Mouse (Mus musculus): ENCODE measurements around the gene Neu1.
A peak's percentile ranks its signal among the peaks of the same experiment; 100 is the strongest.
"Not testable (repeated sequence)": the region's sequence is repeated elsewhere in the genome, so short reads cannot be mapped to it uniquely, and the experiment has no call there.

The Neu1 gene

DNA sequence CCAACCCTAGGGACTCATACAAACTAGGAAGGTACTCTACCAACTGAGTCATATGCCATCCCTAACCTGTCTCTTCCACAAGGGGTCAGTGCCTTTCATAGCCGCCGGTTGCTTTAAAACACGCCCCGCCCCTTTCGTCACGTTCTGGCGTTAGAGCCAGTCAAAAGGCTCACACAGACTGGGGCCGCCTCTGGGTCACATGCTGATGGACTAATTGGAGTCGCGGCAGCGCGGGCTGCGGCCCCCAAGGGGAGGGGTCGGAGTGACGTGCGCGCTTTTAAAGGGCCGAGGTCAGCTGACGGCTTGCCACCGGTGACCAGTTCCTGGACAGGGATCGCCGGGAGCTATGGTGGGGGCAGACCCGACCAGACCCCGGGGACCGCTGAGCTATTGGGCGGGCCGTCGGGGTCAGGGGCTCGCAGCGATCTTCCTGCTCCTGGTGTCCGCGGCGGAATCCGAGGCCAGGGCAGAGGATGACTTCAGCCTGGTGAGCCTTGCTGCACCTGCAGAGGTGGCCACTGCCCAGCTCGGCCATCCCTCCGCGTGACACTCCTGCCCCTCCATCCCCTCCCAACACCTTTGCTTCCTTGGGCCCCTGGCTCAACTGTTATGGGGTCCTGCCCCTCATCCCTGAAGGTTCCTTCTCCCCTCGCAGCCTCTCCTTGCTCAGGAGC is at the start of gene Neu1:
Gene Neu1 (plus strand): TSS at position 193 of the 674 bp plus-strand sequence.
- DNase-seq, result peak; percentile 98

DNA sequence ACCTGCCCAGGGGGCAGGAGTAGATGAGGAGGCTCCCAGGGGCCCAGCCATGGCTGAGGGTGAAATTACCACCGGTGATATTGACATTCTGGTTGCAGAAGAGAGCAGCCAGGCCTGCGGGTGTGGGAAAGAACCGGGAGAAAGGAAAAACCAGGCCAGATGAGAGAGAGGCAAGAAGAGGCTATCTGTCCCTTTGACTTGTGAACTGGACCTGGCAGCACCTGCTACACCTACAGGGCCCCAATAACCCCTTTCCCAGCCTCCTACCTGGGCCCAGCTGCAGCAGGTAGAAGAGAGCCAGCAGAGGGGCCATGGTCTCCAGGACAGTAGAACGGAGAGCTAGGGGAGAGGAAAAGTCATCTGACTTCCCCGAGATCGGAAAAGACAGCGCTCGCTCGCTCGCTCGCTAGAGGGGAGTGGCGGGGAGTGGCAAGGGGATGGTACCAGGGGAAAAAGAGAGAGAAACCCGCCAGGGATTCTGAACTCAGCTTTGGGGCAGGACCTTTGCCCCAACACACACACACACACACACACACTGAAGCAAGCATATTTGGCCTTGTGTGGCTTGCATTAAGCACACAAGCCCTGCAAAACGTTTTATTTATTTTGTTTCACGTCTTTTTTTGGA is 49.3 kb upstream of the Neu1 start, which contains the start of gene Gm20547:
Gene Gm20547 (minus strand): TSS at position 360 of the 628 bp plus-strand sequence.
- no peak for DNase-seq

DNA sequence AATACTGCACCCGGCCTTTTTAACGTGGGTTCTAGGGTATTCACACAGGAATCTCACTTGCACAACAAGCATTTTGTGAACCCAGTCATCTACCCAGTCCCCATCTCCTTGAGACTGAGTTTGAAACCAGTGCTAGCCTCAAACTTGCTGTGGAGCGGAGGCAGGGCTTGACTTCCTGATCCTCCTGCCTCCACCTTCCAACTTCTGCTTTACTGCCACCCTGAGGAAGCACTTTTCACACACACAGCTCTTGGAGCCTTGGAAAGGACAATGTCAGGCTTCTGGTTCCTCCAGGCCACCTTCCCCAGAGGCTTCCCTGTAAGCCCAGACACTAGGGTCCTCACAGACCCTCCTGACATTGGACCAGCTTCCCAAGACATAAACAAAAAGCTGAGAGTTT is 47.7 kb upstream of the Neu1 start:
- DNase-seq, result no peak

DNA sequence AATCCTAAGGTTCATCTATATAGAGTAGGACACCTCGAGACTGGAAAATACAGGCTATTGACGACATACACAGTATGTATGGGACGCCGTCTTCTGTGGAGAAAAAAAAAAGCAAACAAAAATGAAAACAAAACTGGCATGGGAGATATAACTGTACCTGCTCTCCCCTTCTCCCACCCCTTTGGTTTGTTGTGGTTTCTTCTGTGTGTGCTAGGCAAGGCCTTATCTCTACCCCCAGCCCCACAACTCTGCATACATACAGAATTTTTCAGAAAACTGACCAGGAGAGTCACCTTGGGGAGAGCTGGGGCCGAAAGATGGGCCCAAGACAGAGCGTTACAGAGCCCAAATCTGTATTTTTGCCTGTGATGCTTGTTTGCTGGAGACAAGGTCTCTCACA is 46.3 kb upstream of the Neu1 start:
- no peak for DNase-seq

DNA sequence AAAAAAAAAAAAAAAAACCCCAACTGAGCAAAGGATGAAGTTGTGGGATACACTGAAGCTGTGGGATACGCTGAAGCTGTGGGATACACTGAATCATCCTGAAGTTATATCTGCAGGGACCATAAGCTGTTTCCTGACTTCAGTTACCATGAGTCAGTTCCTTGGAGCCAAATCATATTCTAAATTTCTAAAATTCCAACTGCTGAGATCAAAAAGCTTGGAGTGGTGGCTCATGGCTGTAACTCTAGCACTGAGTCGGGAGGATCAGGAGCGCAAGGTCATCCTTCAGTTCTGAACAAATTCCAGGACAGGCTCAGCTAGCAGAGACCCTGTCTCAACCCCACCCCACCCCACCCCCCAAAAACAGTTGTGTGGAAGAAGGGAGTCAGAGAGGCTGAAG is 45.4 kb upstream of the Neu1 start:
- no peak for DNase-seq

DNA sequence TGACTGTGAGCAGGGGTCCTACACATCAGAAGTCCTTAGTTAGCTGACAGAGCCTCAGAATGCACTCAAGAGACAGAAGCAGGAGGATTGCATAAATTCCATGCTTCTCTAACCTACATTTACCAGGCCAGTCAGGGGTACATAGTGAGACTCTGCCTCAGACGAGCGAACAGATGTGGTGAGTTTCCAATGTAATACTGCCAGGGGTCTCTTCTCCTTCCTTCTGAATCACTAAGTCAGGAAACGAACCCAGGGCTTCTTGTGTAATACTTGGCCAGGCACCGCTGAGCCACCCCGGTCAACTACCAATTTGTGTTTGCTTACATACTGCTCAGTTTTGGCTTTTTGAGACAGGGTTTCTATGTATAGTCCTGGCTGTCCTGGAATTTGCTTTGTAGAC is 43.1 kb upstream of the Neu1 start:
- no peak for DNase-seq

DNA sequence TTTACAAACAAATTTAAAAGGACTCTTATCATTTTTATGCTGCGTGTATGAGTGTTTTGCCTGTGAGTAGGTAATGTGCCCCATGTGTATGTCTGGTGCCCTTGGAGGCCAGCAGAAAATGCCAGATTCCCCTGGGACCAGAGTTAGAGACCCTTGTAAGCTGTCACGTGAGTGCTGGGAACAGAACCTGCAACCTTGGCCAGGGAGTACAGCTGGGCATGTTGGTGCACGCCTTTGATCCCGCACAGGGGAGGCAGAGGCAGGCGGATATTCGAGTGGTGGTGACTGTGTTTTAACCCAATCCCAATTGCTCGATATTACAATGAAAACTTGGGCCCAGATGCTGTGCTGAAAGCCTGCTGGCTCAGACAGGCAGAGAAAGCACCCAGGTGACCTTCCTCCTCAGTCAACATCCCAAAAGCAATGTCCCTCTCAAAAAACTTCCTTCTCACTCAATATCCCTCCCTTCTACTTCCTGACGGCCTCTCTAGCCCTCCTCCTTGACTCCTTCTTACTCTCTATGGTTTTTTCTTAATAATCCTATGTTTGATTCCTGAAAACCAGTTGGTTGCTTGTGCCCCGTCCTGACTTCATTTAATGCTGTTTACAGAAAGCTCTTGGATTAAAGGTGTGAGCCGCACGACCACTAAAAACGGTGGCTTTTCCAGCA is 40.8 kb upstream of the Neu1 start:
- no peak for DNase-seq

DNA sequence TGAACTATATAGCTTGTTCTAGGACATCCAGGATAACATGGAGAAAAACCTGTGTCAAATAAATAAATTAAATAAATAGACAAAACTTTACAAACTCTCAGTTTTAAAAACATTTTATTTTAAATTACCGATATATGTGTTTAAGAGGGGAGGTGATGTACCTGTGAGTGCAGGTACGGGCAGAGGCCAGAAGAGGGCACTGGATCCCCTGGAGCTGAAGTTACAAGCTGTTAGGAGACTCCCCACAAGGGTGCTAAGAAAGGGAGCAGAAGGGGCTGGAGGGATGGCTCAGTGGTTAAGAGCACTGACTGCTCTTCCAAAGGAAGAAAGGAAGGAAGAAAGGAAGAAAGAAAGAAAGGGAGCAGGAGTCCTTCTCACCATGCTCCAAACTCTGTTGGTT is 39.7 kb upstream of the Neu1 start:
- DNase-seq, result no peak

DNA sequence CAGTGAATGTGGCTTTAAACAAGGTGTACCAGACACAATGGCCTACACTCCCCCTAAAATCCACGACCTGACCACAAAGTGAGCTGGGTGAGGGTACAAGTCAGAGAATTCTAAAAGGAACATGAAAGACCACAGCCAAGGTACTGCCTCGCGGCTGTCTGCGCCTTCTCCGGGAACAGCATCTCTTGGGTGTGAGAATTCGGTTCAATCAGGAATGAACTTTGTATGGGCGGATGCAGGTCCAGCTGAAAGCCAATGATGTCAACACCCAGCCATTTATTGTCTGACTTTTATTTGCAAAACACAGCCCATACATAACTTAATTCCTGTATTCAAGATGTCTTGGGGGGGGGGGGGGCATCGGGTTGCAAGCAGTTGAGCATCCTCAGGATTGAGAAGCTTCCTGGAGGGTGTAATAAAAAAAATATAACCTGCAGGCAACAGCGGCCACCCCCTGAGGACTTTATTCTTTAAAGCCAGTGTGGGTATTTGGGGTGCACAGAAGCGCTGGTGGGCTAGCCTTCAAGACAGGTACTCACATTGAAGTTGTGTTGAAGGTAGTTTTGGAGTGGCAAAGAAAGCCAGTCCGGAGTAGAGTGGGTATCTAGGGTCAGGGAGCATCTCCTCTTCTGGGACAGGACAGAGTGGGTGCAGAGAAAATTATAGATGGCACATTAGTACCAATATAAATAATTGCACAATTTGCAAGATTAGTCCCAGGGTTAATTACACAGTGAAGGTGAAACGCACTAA is 37.8 kb upstream of the Neu1 start:
- DNase-seq, result no peak

DNA sequence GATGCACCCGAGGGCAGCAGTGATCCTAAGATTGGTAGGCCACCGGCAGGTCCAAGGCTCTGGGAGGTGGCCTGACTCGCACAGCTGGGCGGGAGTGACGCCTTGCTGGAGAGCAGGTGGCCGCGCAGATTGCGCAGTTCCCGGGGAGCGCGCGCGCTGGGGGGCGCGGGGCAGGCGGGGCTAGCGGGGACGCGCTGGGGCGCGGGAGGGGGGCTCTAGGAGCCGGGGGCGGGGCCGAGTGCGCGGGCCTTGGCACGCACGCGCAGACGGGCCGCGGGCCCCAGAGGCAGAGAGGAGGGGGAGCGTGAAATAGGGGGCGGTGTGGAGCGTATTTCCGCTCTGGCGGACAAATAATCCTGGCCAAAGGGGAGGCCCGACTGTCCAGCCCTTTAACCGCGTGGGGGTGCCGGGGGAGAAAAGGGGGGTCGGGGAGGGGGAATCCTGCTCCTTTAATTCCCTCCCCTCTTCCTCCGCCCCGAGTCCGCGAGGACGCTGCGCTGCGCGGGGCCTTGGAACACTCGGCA is 36.9 kb upstream of the Neu1 start:
- DNase-seq, result peak; percentile 93

DNA sequence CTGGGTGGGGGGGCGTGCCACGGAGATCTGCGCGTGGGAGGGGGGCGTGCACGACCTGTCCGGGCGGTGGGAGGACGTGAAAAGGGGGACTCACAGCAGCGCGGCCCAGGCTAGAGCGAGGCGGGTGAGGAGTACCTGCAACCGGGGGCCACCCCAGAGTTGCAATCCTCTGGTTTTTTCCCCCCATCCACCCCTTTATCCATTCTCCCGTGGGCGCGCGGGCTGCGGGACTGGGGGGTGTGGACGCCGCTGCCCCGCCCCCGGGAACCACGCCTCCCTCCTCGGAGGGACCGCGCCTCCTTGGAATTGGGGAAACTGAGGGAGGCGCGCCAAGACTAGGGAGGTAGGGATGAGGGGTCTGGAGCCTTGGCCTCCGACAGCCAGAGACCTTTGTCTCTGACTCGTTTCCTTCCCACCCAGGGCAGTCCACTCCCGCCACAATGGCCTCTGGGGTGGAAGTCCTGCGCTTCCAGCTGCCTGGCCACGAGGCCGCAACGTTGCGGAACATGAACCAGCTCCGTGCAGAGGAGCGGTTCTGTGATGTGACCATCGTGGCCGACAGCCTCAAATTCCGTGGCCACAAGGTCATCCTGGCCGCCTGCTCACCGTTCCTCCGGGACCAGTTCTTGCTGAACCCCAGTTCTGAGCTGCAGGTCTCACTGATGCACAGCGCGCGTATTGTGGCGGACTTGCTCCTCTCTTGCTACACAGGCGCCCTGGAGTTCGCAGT is 36.1 kb upstream of the Neu1 start:
- peak; percentile 65 for DNase-seq

DNA sequence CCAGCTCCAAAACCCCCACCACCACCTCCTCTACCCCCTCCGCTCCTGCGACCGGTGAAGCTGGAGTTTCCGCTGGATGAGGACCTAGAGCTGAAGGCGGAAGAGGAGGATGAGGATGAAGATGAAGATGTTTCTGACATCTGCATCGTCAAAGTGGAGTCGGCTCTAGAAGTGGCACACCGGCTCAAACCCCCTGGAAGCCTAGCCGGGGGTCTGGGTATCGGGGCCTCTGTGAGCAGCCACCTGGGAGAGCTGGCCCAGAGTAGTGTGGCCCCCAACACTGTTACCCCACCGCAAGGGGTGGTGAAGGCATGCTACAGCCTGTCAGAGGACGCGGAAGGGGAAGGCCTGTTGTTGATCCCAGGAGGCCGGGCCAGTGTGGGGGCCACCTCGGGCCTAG is 35.3 kb upstream of the Neu1 start:
- no peak for DNase-seq

DNA sequence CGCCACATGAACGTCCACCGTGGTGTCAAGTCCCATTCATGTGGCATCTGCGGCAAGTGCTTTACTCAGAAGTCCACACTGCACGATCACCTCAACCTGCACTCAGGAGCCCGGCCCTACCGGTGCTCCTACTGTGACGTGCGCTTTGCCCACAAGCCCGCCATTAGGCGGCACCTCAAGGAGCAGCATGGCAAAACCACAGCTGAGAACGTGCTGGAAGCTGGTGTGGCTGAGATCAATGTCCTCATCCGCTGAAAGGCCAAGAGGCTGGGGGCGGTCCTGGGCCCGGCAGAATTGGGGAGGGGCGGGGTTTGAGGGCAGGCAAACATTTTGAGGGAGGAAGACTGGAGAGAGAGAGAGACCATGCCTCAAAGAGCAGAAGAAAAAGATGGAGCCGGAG is 34.7 kb upstream of the Neu1 start:
- no peak for DNase-seq

DNA sequence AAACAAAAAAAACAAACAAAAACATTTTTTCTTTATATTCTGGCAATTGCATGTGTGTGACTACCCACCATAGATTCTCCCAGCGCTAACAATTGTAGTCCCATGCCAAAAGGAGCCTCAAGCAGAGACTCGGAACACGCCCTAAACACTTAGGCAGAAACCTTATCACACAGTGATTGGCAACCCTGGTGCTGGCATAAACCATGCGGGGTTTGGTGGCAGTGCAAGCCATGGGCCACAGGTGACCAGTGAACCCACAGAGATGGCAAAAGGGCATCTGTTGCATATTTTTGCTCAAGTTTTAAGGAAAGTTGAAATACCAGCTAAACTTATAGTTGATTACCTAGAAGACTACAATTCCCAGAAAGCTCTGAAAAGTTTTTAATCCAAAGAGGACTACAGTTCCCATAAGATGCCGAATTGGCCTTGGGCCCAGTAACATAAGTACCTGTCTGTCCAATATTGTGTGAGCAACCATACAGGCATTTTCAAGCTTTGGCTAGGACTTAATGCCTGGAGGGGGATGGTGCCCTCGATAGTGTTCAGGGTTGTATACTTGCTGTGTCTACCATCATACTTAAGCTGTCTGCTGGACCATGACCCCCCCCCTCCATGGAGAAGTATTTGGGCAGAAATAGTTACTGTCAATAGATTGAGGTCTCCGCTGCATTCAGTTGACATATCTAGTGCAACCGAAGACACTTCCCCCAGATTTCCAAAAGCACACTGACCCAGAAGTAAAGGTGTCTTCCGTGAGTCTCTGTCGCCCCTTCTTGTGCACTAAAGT is 33.5 kb upstream of the Neu1 start:
- peak; percentile 41 for DNase-seq

DNA sequence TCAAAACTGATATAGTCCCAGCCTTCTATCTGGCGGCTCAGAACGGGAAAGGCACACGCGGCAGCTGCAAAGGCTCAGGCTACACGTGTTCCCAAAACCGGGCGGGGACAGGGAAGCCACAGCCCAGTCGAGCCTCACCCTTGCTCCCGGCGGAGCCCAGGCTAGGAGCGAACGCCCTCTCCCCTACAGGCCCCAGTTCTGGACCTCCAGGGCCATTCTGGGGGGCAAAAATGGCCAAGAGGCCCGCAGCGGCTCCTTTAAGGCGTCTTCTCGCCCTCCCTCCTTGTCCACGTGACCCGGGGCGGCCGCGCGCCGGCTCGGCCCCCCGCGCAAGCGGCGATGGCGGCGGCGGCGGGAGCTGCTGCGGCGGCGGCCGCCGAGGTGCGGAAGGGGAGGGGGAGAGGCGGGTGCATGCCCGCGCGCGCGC is 32.9 kb upstream of the Neu1 start, which contains the start of the genes C2 and Ehmt2:
Gene C2 (minus strand): TSS at position 106 of the 427 bp plus-strand sequence.
Gene Ehmt2 (plus strand): TSS at position 310 of the 427 bp plus-strand sequence.
- DNase-seq, result peak; percentile 77

DNA sequence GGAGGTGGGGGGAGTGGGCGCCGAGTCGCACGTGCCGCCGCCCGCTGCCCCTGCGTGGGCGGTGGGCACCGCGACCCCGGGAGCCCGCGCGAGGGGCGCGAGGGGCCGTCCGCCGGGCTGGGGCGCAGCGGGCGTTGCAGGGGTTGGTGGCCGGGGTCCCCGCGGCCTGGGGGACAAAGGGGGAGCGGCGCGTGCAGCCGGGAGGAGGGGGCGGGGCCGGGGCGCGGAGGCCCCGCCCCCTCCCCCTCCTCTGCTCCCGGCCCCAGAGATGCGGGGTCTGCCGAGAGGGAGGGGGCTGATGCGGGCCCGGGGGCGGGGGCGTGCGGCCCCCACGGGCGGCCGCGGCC is 32.4 kb upstream of the Neu1 start:
- no peak for DNase-seq

DNA sequence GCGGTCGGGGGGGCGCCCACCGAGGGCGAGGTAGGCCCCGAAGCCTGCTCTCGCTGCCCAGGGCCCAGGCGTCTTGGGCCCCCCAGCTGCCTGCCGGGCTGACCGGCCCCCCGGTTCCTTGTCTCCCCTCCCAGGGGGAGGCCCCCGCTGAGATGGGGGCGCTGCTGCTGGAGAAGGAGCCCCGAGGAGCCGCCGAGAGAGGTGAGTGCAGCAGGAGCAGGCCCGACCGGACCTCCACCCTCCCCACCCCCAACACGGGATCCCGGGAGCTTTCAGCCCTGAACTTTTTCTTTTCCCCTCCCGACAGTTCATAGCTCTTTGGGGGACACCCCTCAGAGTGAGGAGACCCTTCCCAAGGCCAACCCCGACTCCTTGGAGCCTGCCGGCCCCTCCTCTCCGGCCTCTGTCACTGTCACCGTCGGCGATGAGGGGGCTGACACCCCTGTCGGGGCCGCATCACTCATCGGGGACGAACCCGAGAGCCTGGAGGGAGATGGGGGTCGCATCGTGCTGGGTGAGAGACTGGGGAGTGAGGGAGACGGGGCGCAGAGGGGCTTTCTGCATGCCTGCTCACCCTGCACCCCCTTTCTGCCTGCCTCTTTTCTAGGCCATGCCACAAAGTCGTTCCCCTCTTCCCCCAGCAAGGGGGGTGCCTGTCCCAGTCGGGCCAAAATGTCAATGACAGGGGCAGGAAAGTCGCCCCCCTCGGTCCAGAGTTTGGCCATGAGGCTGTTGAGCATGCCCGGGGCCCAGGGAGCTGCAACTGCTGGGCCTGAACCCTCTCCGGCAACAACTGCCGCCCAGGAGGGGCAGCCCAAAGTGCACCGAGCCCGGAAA is 31.8 kb upstream of the Neu1 start:
- peak; percentile 56 for DNase-seq

DNA sequence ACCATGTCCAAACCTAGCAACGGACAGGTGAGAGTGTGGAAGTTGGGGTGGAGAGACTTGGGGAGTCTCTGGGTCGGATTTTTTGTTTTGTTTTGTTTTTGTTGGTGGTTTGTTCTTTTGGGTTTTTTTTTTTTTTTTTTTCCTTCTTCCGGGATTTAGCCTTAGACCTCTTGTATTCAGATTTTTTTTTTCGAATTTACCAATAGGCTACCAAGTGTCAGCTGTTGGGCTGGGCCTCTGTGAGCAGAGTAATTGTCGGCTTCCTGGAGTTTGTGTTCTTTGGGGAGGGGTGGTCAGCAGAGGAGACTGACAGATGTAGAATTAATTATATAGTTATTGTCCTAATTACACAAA is 31.2 kb upstream of the Neu1 start:
- DNase-seq, result no peak

DNA sequence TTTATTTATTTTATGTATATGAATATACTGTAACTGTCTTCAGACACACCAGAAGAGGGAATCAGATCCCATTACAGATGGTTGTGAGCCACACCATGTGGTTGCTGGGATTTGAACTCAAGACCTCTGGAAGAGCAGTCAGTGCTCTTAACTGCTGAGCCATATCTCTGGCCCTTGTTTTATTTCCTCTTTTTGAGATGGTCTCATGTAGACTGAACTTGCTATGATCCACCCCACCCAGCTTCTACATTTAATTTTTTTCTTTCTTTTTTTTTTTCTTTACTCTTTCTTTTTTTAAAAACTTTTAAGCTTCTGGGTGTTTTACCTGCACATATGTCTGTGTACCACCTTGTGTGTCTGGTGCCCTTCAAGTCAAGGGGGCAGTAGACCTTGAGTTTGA is 30.2 kb upstream of the Neu1 start:
- DNase-seq, result not testable (repeated sequence)

DNA sequence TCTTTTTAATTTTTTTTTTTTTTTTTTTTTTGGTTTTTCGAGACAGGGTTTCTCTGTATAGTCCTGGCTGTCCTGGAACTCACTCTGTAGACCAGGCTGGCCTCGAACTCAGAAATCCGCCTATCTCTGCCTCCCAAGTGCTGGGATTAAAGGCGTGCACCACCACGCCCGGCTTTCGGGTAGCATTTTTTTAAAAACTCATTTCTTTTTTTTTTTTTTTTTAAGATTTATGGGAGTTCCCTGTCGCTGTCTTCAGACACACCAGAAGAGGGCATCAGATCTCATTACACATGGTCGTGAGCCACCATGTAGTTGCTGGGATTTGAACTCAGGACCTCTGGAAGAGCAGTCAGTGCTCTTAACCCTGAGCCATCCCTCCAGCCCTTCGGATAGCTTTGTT is 29.1 kb upstream of the Neu1 start:
- DNase-seq, result not testable (repeated sequence)

DNA sequence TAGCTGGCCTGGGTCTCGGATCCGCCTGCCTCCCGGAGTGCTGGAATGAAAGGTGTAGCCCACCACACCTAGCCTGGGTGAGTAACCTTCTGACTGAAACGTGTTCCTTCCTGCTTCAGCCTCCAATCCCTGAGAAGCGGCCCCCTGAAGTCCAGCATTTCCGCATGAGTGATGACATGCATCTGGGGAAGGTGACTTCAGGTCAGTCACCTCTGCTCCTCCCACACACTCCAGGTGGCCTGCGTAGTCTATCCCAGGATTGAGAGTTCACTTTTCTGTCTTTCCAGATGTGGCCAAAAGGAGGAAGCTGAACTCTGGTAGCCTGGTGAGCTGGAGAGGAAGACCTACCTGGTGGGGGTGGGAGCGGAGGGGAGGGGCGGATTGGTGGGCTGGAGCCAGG is 28.2 kb upstream of the Neu1 start:
- no peak for DNase-seq
